Mouse (Mus musculus): ENCODE results near the gene Dnpep. TPM values are rescaled to one million over a fixed set of nuclear protein-coding genes. Genes with fewer than 3 reads are reported as not detected.

Dnpep gene
- total and polyA plus RNA-seq, 3 experiments: 35.0 to 73.8 (median 50.4) TPM

DNA sequence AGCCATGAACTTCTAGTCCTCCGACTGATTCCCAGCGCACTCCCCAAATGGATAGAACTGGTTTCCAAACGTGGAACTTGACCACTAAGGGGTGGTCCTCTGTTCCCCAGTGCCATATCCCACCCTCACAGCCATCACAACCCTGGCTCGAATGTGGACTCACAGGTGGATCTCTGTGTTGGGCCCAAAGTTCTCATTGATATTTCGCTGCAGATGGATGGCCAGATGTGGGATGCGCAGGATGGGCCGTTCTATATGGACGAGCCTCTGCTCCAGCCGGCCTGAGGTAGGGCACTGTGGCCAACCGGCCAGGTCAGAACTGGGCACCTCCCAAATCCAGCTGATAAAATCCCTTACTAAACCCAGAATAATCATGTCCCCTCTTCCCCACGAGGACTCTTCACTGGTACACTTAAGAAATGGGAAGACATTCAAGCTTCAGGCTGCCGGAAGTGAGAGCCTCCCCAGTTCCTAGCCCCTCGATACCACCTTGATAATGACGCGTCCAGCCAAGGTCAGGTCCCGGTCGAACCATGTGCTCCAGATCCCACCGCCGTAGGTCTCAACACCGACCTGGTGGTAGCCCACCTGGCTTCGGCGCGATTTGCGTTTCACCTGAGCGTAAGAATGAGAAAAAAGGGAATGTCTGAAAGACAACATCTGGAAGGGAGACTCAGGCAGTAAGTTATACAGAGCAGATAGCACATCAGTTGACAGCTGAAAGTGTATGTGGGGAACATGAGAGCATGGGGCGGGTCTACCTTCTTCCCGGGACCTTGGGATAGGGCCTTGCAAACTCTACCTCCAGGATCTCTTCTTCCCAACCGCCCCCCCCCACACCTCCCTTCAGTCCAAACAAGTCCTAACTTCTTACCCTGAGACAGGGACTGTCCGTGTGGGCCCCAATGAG lies 2.1 kb downstream of the Dnpep start:
- H3K27me3 ChIP-seq (replicated peaks): no peaks in the 10 kb centered on the region
- H3K9me3 ChIP-seq (replicated peaks; ENCODE audit: low read length): no peaks in the 10 kb centered on the region
- peaks cover 30 to 48% of the 10 kb centered on the region in 2 experiments for H3K36me3 ChIP-seq (replicated peaks in 1 of 2; ENCODE audit: control insufficient read depth in 1 of 2, insufficient read depth in 1 of 2, low read length in 1 of 2)
- H3K4me2 ChIP-seq (ENCODE audit: insufficient read depth, low read depth, poor library complexity, severe bottlenecking): peak overlapping the region; percentile 63
- TF ChIP-seq E2F4 (IDR thresholded peaks at IDR 0.05; ENCODE audit: insufficient replicate concordance, low read depth, low read length) (no peak), POLR2AphosphoS2 (IDR thresholded peaks at IDR 0.05; ENCODE audit: low read depth, low read length) (no peak), ETS1 (conservative IDR thresholded peaks at IDR 0.05; ENCODE audit: low read depth, low read length) (no peak)
- H3K9ac ChIP-seq (ENCODE audit: insufficient read depth, low read depth): peak overlapping the region; percentile 85
- no peak for DNase-seq (ENCODE audit: extremely low read depth)
- in situ Hi-C loops (cut with MboI; ENCODE audit: low pct_ligation_motif_present, low pct_unique_long_range_greater_than_20kb, low sequenced_read_pairs) (no loop called here), dilution Hi-C loops (cut with MboI; ENCODE audit: extremely low pct_ligation_motif_present, extremely low pct_unique_long_range_greater_than_20kb, low sequenced_read_pairs) (no loop called here)
- no peaks in the 10 kb centered on the region for H3K79me2 ChIP-seq (replicated peaks; ENCODE audit: control insufficient read depth, extremely low read depth, insufficient read depth, poor library complexity, severe bottlenecking)
- H3K4me3 ChIP-seq (replicated peaks in 1 of 3; ENCODE audit: low read depth in 2 of 3, low read length in 2 of 3, poor library complexity in 1 of 3): peak overlapping the region; percentile 64 to 87 (median 86)
- no peak overlapping the region for H3K27ac ChIP-seq (ENCODE audit: insufficient read depth, low read depth)
- peaks cover 6 to 34% of the 10 kb centered on the region in 2 experiments for H3K4me1 ChIP-seq (ENCODE audit: control insufficient read depth in 1 of 2, insufficient read depth in 2 of 2)

GRCm38 (mm10) chr1:75315011-75315410 lies 2.8 kb downstream of the Dnpep start:
- Histone ChIP-seq H3K36me3 (replicated peaks in 1 of 2; ENCODE audit: control insufficient read depth in 1 of 2, insufficient read depth in 1 of 2, low read length in 1 of 2) (peaks cover 34 to 55% of the 10 kb centered on the region in 2 experiments), H3K9ac (ENCODE audit: insufficient read depth, low read depth) (no peak overlapping the region), H3K4me2 (ENCODE audit: insufficient read depth, low read depth, poor library complexity, severe bottlenecking) (no peak overlapping the region), H3K79me2 (replicated peaks; ENCODE audit: control insufficient read depth, extremely low read depth, insufficient read depth, poor library complexity, severe bottlenecking) (no peaks in the 10 kb centered on the region), H3K4me3 (replicated peaks in 1 of 3; ENCODE audit: low read depth in 2 of 3, low read length in 2 of 3, poor library complexity in 1 of 3) (no peak overlapping the region), H3K4me1 (ENCODE audit: control insufficient read depth in 1 of 2, insufficient read depth in 2 of 2) (peaks cover 4 to 39% of the 10 kb centered on the region in 2 experiments), H3K9me3 (replicated peaks; ENCODE audit: low read length) (no peaks in the 10 kb centered on the region), H3K27ac (ENCODE audit: insufficient read depth, low read depth) (no peak overlapping the region), H3K27me3 (replicated peaks) (no peaks in the 10 kb centered on the region)
- in situ Hi-C loops (cut with MboI; ENCODE audit: low pct_ligation_motif_present, low pct_unique_long_range_greater_than_20kb, low sequenced_read_pairs): no loop called here
- no peak for DNase-seq (ENCODE audit: extremely low read depth)
- dilution Hi-C loops (cut with MboI; ENCODE audit: extremely low pct_ligation_motif_present, extremely low pct_unique_long_range_greater_than_20kb, low sequenced_read_pairs): no loop called here
- TF ChIP-seq ZNF384 (IDR thresholded peaks at IDR 0.05; ENCODE audit: low read depth, low read length): no peak
- no peak for TF ChIP-seq EP300 (IDR thresholded peaks at IDR 0.05; ENCODE audit: low read length)
- TF ChIP-seq CHD1 (IDR thresholded peaks at IDR 0.05; ENCODE audit: low read depth, low read length): no peak
- TF ChIP-seq E2F4 (IDR thresholded peaks at IDR 0.05; ENCODE audit: insufficient replicate concordance, low read depth, low read length): no peak

DNA sequence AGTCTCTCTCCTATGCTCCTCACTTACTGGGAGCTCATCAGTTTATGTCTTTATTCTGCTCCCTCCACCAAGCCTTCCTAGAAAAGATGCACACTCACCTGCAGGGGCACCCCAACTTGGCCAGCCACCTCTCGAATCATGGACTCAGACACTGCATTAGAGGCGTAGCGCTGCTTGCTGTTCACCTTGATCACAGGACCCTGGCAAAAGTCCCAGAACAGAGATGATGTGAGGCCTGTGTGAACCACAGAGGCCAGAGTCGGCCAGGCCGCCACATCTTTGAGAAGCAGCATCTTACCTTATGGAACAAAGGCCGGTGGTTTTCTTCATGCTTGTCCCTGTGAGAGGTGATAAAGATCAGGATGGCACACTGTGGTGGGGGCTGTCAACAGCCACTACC lies 6.1 kb downstream of the Dnpep start:
- H3K9ac ChIP-seq (ENCODE audit: insufficient read depth, low read depth): no peak overlapping the region
- H3K4me1 ChIP-seq (ENCODE audit: control insufficient read depth in 1 of 2, insufficient read depth in 2 of 2): peaks cover 3 to 21% of the 10 kb centered on the region in 2 experiments
- no peaks in the 10 kb centered on the region for H3K79me2 ChIP-seq (replicated peaks; ENCODE audit: control insufficient read depth, extremely low read depth, insufficient read depth, poor library complexity, severe bottlenecking)
- DNase-seq (ENCODE audit: extremely low read depth): no peak
- TF ChIP-seq POLR2A (IDR thresholded peaks at IDR 0.05; ENCODE audit: low read depth, low read length): no peak
- TF ChIP-seq NELFE (IDR thresholded peaks at IDR 0.05; ENCODE audit: low read depth, low read length): no peak
- TF ChIP-seq CTCF (conservative IDR thresholded peaks at IDR 0.05 in 1 of 2, IDR thresholded peaks at IDR 0.05 in 1 of 2; ENCODE audit: low read depth in 2 of 2, low read length in 2 of 2): no peak
- no peak for TF ChIP-seq POLR2AphosphoS2 (IDR thresholded peaks at IDR 0.05; ENCODE audit: low read depth, low read length)
- TF ChIP-seq USF1 (IDR thresholded peaks at IDR 0.05; ENCODE audit: low read depth, low read length): no peak
- TF ChIP-seq KAT2A (IDR thresholded peaks at IDR 0.05; ENCODE audit: insufficient replicate concordance, low read length): no peak
- no peak for TF ChIP-seq ZMIZ1 (IDR thresholded peaks at IDR 0.05; ENCODE audit: low read depth, low read length)
- no peak for TF ChIP-seq USF2 (conservative IDR thresholded peaks at IDR 0.05; ENCODE audit: low read depth, low read length)
- no peak for TF ChIP-seq MXI1 (IDR thresholded peaks at IDR 0.05; ENCODE audit: low read depth, low read length)
- no peak for TF ChIP-seq E2F4 (IDR thresholded peaks at IDR 0.05; ENCODE audit: insufficient replicate concordance, low read depth, low read length)
- TF ChIP-seq SIN3A (IDR thresholded peaks at IDR 0.05; ENCODE audit: low read length): no peak
- no peak for TF ChIP-seq CHD2 (IDR thresholded peaks at IDR 0.05; ENCODE audit: low read length)
- TF ChIP-seq MYC (IDR thresholded peaks at IDR 0.05; ENCODE audit: low read depth, low read length): no peak
- no peak for TF ChIP-seq MAFK (IDR thresholded peaks at IDR 0.05; ENCODE audit: insufficient replicate concordance, low read length)
- no peak for TF ChIP-seq NRF1 (IDR thresholded peaks at IDR 0.05; ENCODE audit: low read depth, low read length)
- no peak for TF ChIP-seq UBTF (IDR thresholded peaks at IDR 0.05; ENCODE audit: low read depth, low read length)
- in situ Hi-C loops (cut with MboI; ENCODE audit: low pct_ligation_motif_present, low pct_unique_long_range_greater_than_20kb, low sequenced_read_pairs): no loop called here
- no peaks in the 10 kb centered on the region for H3K9me3 ChIP-seq (replicated peaks; ENCODE audit: low read length)
- no peaks in the 10 kb centered on the region for H3K27me3 ChIP-seq (replicated peaks)
- H3K36me3 ChIP-seq (replicated peaks in 1 of 2; ENCODE audit: control insufficient read depth in 1 of 2, insufficient read depth in 1 of 2, low read length in 1 of 2): peaks cover 52 to 80% of the 10 kb centered on the region in 2 experiments
- H3K4me2 ChIP-seq (ENCODE audit: insufficient read depth, low read depth, poor library complexity, severe bottlenecking): no peak overlapping the region
- no peak overlapping the region for H3K4me3 ChIP-seq (replicated peaks in 1 of 3; ENCODE audit: low read depth in 2 of 3, low read length in 2 of 3, poor library complexity in 1 of 3)
- dilution Hi-C loops (cut with MboI; ENCODE audit: extremely low pct_ligation_motif_present, extremely low pct_unique_long_range_greater_than_20kb, low sequenced_read_pairs): no loop called here
- no peak overlapping the region for H3K27ac ChIP-seq (ENCODE audit: insufficient read depth, low read depth)
